Mouse (Mus musculus): ENCODE results near the gene App.
A peak's percentile ranks its signal among the peaks of the same experiment; 100 is the strongest.

The App gene

DNA sequence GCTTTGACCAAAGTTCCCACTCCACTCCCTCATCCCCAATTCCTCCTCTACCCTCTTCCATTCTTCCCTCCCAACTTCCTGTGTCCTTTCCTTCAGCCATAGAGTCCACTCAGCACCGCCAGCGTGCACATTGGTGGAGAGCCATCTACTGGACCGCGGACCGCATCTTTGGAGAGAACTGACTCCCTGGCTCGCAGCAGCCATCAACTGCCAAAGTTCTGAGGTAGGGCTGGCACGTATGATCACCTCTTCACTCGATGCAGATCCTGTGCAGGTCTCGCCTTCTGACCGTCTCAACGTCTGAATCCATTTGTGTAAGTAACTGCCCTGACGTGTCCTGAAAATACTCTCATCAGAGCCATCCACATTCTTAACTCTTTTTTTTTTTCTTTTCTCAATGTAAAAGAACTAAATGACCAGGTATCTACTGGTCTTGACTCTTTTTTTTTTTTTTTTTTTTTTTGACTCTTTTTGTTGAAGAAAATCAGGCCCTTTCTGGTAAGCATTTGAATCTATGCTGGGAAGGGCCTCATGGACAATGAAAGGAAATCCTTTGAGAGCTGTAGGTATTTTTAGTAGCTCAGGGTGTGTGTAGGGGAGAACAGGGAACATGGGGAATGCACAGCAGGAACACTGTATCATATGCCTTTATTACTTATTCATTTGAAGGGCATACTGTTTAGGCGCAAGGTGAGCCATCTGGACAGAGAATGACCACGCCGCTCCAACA lies 200.0 kb downstream of the App start:
- DNase-seq (ENCODE audit: low spot score): no peak

DNA sequence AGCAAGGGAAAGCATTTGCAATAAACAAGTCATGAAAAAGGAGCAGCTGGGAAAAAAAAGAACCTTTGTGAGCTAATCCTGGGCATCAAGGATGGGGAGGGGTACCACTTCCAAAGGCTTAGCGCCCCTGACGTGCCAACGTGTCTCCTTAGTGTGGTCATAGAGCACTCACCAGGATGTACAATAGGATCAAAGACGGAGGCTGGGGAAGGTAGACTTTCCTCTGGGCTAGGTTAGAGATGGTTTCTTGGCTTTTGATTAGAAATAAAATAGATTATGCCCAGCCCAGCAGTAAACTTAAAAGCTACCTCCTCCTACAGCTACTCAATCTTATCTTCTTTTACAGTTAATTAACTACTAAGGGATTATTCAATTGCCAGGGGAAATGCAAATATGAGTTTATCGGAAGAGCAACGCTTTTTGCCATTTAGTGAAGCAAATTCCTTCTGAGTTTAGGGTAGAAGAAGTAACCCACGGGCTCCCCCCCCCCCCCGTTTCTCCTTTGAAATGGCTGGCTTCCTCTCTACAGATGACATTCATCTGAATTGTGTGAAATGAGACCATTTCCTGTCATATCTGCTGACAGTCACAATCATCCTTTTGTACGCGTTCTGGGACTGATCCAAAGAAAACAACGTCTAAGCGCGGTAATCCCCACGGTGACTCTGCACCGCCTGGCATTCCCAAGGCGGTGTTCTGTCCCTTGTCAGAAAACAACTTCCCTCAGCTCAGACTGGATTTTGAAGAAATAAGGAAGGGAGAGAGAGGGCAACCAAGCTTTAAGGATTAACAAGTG lies 201.8 kb downstream of the App start:
- no peak for DNase-seq (ENCODE audit: low spot score)

DNA sequence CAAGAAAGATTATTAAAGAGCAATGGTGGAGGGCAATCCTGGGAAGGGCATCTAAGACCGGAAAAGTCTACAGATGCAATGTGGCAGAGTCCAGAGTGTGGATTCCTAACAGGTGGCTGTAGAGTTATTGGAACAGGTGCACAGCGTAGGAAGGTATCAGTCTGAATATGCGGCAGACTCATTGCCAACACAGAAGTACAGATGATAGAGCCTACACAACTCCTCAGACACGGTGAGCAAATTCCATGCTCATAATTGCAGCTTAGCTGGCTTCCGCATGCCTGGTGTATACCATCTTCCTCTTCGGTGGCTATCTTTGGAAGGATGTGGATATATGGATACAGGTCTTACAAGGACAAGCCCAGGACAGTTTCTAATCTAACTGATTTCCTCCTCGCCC lies 204.5 kb downstream of the App start:
- DNase-seq (ENCODE audit: low spot score): no peak

DNA sequence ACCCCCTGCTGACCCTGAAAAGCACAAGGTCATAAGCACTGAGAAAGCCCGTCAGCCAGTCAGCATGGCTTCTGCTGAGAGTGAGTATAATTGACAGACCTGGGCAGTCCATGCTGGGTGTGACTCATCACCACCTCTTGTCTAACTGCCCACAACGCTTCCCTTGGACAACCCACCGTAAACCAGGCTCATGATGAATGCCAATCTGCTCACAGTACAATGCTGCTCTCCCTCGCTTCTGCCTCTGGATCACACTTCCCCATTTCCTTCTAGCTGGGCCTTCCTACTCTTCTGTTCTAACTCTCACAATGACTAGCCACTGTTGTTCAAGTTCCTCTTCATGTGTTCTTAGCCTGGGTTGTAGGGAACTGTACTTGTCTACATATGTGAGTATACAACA lies 206.6 kb downstream of the App start:
- DNase-seq (ENCODE audit: low spot score): no peak

DNA sequence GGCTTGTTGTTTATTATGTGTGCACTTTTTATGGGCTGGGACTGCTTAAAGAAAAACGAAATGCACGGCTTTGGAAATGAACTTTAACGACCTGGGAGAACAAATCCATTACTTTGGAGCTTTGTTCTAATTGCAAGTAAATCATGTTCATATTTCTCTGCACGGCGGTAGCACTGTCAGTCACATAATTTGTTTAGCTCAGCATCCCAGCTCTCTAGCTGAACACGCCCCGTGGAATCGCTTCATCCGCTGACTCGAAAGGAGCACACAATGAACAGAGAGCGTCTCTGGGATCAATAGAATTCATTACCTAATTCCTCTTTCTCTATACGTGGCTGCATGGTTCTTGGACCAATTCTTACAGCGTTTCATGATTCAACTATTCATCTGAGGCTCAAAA lies 207.5 kb downstream of the App start:
- DNase-seq (ENCODE audit: low spot score): no peak

DNA sequence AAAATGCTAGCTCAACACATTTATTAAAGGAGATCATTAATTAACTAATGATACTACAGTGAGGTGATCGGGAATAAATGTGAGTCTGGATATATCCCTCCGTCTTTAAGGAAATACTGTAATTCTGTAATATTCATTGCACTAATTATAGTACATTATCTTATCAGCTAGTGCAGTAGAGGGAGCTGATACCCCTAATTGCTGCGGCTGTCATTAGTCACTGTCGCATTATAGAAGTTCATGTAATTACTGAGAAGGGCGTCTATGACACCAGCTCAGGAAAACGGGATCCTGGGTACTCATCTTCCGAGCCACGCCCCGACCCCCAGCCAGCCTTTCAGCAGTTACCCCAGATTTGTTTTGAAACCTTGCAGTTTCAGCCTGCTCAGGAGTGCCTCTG lies 209.6 kb downstream of the App start:
- DNase-seq (ENCODE audit: low spot score): no peak

DNA sequence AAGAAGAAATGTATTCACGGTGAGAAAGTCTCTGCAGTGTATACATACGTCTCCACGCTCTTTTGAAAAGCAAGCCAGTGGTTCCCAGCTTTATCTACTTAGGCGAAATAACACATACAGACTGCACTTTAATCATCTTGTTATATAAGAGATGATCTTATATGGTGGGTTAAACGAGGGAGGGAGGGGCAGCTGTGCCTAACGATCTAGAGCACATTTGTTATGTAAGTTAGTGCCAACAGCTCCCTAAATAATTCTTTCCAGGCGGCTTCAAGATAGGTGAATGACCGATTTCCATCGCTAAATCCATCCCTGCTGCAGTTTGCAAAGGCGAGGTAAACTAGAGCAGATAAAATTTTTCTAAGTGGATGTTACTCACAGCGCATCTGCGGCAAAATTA lies 210.0 kb downstream of the App start:
- no peak for DNase-seq (ENCODE audit: low spot score)

DNA sequence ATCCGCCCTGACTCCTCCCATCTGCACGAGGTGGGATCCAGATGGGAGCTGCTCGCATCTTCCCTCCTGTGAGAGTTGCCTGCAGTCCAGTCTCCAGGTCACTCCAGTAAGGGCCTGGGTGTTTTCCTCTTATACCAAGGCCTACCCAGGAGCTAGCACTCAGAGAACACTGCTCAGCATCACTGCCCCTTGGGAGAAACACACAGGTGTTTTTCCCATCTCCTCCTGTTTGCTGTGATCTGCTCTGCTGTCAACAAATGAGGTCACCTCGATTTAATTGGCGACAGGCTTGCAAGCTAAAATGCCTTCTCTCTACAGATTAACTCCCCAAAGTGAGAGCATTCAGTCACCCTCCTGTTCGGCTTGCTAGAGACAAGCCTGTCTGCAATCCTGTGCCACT lies 216.3 kb downstream of the App start:
- DNase-seq (ENCODE audit: low spot score): no peak

DNA sequence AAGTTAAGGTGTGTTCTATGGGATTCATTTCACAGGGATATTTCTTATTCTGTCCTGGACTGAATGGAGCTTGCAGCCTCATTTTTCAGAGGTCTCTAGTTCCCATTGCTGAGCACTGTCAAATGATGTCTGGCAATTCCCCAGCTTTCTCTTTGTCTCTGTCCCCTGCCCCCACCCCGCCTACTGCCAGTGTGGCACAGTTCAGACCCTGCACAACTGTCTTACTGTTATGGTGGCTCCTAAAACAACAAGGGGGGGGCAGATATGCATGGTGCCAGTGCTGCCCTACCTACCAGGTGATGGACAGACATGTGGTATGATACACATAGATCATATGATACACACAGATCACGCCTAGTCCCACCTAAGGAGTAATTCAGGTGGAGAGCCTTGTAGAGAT lies 216.9 kb downstream of the App start:
- no peak for DNase-seq (ENCODE audit: low spot score)

DNA sequence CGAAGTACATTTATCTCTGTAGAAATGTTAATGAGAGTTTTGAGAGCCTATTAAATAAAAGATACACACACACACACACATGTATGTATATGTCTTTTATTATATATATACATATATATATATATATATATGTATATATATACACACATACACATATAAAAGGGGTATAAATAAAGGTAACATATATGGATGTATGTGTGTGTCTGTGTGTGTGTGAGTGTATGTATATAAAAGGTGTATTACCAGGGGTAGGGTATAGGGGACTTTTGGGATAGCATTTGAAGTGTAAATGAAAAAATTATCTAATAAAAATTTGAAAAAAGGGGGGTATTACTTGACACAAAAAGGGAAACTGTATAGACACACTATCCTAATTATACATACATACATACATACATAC lies 217.7 kb downstream of the App start:
- DNase-seq (ENCODE audit: low spot score): no peak

DNA sequence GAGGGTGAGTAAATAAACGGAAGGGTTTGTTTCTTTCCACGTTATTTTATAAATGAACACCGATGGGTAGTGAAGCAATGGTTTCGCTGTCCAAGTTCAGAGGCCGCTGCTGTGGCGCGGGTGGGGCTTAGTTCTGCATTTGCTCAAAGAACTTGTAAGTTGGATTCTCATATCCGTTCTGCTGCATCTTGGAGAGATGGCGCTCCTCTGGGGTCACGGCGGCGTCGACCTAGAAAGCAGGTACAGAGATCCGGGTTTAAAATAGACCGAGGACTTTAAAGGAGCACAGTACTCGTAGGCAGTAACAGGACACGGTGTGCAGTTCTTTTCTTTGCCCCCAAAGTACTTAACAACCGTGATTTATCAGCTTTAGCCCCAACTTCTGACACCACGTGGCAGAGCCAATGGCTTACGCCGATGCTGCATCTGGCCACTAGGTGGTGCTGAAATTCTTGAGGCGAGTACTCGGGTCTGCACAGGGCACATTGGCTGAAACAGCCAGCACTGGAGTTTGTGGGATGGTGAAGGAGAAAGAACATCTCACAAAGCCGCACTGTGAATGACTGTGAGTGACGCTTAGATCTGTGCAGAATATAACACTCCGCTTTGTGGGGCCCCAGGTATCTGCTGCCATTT lies 218.2 kb downstream of the App start:
- peak; percentile 90 for DNase-seq (ENCODE audit: low spot score)

DNA sequence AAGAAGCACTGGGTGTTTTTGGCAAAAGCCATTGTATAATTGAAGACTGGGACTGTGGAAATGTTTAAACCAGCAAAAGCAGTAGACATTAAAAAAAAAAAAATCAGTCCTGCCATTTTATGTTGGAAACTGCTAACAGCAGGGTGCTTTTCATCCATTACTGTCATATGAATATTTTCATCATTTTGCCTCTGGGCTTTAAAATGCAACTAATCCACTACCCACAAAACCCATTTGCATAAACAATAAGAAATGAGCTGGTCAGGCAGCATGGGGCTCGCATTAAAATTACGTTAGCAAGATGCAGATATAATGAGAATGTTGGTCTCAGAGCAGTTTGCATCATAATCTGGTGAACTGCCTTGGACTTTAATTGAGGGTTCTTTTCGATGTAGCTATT lies 242.5 kb downstream of the App start:
- DNase-seq (ENCODE audit: low spot score): no peak

DNA sequence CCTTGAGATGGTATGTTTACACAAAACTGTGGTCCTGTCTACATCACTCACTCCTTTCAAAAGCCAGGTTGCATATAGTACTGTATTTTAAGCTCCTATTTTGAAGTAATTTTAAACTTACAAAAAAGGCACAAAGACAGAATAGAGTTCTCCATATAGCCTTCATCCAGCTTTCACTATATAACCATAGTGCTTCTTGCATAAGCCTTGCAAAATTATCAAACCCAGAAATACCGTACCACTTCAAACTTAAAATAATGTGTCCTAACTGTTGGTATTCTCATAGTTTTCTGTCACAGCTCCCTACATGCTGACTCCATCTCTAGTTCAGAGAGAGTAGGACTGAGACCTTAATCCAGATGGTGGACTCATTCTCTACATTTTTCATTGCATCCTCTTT lies 245.7 kb downstream of the App start:
- no peak for DNase-seq (ENCODE audit: low spot score)

DNA sequence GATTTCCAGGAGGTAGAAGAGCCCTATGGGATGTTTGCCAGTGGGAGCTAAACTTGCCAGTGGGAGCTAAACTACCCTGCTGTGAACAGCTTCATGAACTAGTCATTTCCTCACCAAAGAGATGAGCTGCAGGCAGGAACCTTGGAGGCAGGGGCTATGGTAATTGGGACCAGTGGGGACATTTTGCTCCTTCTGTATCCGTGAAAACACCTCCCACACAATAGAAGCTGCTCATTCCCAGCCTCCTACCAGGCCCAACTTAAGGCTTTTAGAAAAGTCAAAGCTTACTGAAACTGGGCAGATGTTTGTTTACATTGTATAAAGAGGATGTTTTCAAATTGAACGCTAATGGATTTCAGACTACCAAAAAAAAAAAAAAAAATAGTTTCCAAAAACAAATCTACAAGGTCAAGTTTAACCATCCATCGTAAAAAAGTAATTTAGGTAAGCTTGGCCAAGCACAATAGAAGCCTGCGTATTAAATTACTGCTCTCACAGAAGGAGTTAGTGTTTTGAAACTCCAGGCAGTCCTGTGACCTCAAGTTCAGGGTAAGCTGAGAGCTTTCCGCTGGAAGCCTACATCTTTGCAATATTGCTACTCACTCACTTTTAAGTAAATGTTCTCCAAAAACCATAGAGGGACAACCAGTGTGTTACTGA lies 253.8 kb downstream of the App start:
- DNase-seq (ENCODE audit: low spot score): no peak

DNA sequence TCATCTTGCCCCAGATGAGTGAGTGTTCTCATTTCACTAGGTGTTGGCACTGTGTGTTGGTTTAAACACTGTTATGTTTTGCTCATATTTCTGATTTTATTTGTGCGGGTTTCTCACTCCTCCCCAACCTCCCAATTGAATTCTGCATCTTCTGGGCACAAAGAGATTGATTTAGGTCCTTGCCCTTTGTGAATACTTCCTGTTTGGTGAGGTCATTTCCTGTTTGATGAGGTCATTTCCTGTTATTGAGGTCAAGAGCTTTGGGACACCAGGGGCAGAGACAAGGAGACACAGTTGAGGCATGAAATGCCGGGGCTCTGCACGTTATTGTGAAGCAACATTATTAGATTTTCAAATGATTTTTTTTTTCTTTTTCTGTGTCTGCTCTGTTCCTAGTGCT lies 254.5 kb downstream of the App start:
- peak; percentile 24 for DNase-seq (ENCODE audit: low spot score)

DNA sequence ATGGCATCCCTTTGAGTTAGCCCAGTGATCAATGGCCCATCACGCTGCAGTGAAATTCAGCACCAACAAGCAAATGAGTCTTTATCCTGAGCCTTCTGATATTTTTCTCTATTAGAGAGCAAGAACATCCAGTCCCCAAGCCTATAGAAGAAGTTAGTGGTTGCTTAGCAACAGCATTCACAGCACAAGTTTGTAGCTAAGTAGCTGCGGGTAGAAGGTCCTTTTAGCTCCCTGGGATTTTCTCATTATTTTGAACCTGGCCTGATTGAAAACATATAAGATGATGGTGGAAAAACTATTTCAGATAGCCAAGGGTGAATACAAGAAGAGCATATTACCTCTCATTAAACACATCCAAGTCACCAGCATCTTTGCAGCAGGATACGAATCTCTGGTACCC lies 256.8 kb downstream of the App start:
- no peak for DNase-seq (ENCODE audit: low spot score)

DNA sequence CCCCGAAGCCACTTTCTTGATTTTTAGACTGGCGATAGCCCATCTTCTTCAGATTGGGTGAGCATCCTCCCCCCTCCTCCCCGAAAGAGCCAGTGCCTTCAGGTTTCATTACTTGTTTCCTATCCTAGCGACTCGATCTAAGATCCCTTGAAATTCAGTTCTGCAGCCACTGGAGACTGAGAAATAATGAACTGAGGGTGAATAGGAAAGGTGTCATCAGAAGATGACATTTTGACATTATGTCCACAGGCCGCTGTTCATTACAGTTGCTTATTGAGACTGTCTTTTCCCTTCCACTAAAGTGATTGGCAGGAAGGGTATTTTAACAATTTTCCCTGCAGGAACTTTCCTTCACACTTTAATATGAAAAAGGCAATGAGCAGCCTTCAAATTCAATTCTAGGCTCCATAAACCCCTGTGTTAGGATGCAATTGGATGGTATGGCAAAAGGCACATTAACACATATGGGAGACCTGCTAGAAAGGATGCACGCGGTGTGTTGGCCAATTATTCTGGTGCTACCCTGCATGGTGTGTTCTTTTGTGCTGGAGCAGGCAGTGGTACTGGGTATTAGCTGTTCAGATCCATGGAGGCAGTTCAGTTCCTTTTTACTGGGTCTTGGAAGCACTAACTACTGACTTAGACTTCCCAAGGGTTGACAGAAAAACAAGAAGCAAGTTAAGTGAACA lies 261.9 kb downstream of the App start:
- DNase-seq (ENCODE audit: low spot score): no peak

DNA sequence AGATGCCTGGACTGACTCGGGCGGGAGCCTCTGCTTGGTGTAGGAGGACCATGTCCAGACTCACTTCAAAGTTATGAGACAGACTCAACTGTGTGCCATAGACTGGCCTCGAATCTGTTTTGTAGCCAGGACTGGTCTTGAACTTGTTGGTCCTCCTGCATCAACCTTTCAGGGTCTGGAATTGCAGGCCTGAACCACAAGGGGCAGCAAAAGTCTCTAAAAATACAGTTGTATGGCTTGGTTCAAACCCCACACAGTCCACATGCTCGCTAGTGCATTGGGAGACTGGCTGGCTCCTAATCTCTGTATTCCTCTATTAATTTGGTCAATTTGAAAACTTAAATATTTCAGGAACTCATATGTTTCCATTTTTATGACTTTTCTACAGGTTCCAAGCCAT lies 270.6 kb downstream of the App start:
- DNase-seq (ENCODE audit: low spot score): no peak
